Mouse (Mus musculus) midbrain, embryonic 13.5 days (tissue): ENCODE measurements around the gene Sik1. TPM values are rescaled to one million over a fixed set of nuclear protein-coding genes. Genes with fewer than 3 reads are reported as not detected.

ENCODE experiments used
- ATAC-seq: fragments of 200-750 bp; cut with Nextera tagmentation; 2 replicates; pipeline ENCODE4 v1.8.0; 2017; ENCODE audit warnings: mild to moderate bottlenecking, moderate TSS enrichment, moderate library complexity
- H3K27ac ChIP-seq: fragments of 300-500 bp; sonication (generic); 2 replicates; pipeline ENCODE4 v1.5.1; 2015; ENCODE audit warnings: inconsistent platforms, mild to moderate bottlenecking, moderate library complexity
- H3K27me3 ChIP-seq: fragments of 300-500 bp; sonication (generic); 2 replicates; pipeline ENCODE4 v1.6.1; 2015; ENCODE audit warnings: mild to moderate bottlenecking, inconsistent platforms
- H3K36me3 ChIP-seq: fragments of 300-500 bp; sonication (generic); 2 replicates; pipeline ENCODE4 v1.6.1; 2015; ENCODE audit warnings: mild to moderate bottlenecking, inconsistent platforms
- H3K4me1 ChIP-seq: fragments of 300-500 bp; sonication (generic); replicated peaks from 2 replicates; pipeline ENCODE4 v1.6.1; 2015; ENCODE audit warnings: inconsistent platforms
- H3K4me2 ChIP-seq: fragments of 300-500 bp; sonication (generic); replicated peaks from 2 replicates; pipeline ENCODE4 v1.6.1; 2015; ENCODE audit warnings: moderate library complexity, mild to moderate bottlenecking, inconsistent platforms
- H3K4me3 ChIP-seq: fragments of 300-500 bp; sonication (generic); replicated peaks from 2 replicates; pipeline ENCODE4 v1.5.1; 2015; ENCODE audit warnings: mild to moderate bottlenecking, inconsistent platforms
- H3K9ac ChIP-seq: fragments of 300-500 bp; sonication (generic); replicated peaks from 2 replicates; pipeline ENCODE4 v1.6.1; 2015; ENCODE audit warnings: mild to moderate bottlenecking, inconsistent platforms
- H3K9me3 ChIP-seq: fragments of 300-500 bp; sonication (generic); 2 replicates; pipeline ENCODE4 v1.6.1; 2016; ENCODE audit warnings: mild to moderate bottlenecking, inconsistent platforms
- whole genome bisulfite sequencing: fragments of 180-500 bp; shearing (Covaris S2); methylation state at CpG from one replicate; pipeline ENCODE4 v1.1.7; 2015; 5-methylcytosine and 5-hydroxymethylcytosine counted together
- polyA plus RNA-seq: library from polyadenylated mRNA; unstranded; fragments of >200 nt; fragmentation: Nextera tagmentation; extraction: Ambion mirVana; gene quantifications from 2 replicates; pipeline ENCODE4 v1.2.1, GENCODE M21; 2015

Sik1 gene
- polyA plus RNA-seq, 1 experiment from 2014 or later: 17.6 TPM

- Histone ChIP-seq H3K27me3 (0 out of 2 replicates have a peak, but pooled peaks cover 2% of the 10 kb centered on the region), H3K27ac (no peak overlapping the region; the same call in 1 of the 2 replicates)
- no peak for ATAC-seq
Observed at GRCm38 (mm10) chr17:31806496-31806895, 49.1 kb downstream of the Sik1 start.

GRCm38 (mm10) chr17:31806025-31806424, 49.6 kb downstream of the Sik1 start:
- no peak for ATAC-seq

More at GRCm38 (mm10) chr17:31806496-31806895, 49.1 kb downstream of the Sik1 start:
- no peak overlapping the region for H3K9ac ChIP-seq
- no peak overlapping the region for H3K4me3 ChIP-seq
- H3K4me1 ChIP-seq: peaks cover 10% of the 10 kb centered on the region; the same call in 1 of the 2 replicates
- H3K9me3 ChIP-seq: no peaks in the 10 kb centered on the region
- H3K36me3 ChIP-seq: no peaks in the 10 kb centered on the region
- 35% methylated on average over 3 of the region's 3 CpGs for WGBS
- no peak overlapping the region for H3K4me2 ChIP-seq

GRCm38 (mm10) chr17:31805585-31805984, 50.0 kb downstream of the Sik1 start:
- Histone ChIP-seq H3K4me3 (no peak overlapping the region), H3K36me3 (no peaks in the 10 kb centered on the region), H3K9ac (no peak overlapping the region), H3K9me3 (no peaks in the 10 kb centered on the region), H3K4me1 (peaks cover 10% of the 10 kb centered on the region; the same call in 1 of the 2 replicates), H3K27ac (no peak overlapping the region), H3K27me3 (no peaks in the 10 kb centered on the region), H3K4me2 (no peak overlapping the region)
- no peak for ATAC-seq
- WGBS: 68% methylated on average over 4 of the region's 4 CpGs

More at GRCm38 (mm10) chr17:31806025-31806424, 49.6 kb downstream of the Sik1 start:
- Histone ChIP-seq H3K27me3 (no peaks in the 10 kb centered on the region), H3K9ac (no peak overlapping the region), H3K4me2 (no peak overlapping the region), H3K27ac (peak overlapping the region; percentile 51; the same call in 1 of the 2 replicates), H3K36me3 (no peaks in the 10 kb centered on the region), H3K4me1 (peaks cover 10% of the 10 kb centered on the region; the same call in 1 of the 2 replicates), H3K9me3 (no peaks in the 10 kb centered on the region), H3K4me3 (no peak overlapping the region)
- 28% methylated on average over 8 of the region's 8 CpGs for WGBS

- no peak for ATAC-seq
- H3K4me2 ChIP-seq: no peak overlapping the region
- H3K27me3 ChIP-seq: no peaks in the 10 kb centered on the region
- H3K9ac ChIP-seq: no peak overlapping the region
- H3K9me3 ChIP-seq: no peaks in the 10 kb centered on the region
- H3K36me3 ChIP-seq: no peaks in the 10 kb centered on the region
- no peak overlapping the region for H3K27ac ChIP-seq
- no peak overlapping the region for H3K4me3 ChIP-seq
- WGBS: 55% methylated on average over 7 of the region's 7 CpGs
- H3K4me1 ChIP-seq: peaks cover 4% of the 10 kb centered on the region; the same call in 1 of the 2 replicates
Observed at GRCm38 (mm10) chr17:31802272-31803017, 53.2 kb downstream of the Sik1 start.

- ATAC-seq: no peak
- H3K9ac ChIP-seq: no peak overlapping the region
- no peak overlapping the region for H3K4me2 ChIP-seq
- no peaks in the 10 kb centered on the region for H3K9me3 ChIP-seq
- no peaks in the 10 kb centered on the region for H3K36me3 ChIP-seq
- 92% methylated on average over 7 of the region's 7 CpGs for WGBS
- H3K27me3 ChIP-seq: no peaks in the 10 kb centered on the region
- H3K4me3 ChIP-seq: no peak overlapping the region
- peaks cover under 1% of the 10 kb centered on the region; the same call in 1 of the 2 replicates for H3K4me1 ChIP-seq
- no peak overlapping the region for H3K27ac ChIP-seq
Observed at GRCm38 (mm10) chr17:31800852-31801363, 54.7 kb downstream of the Sik1 start.

GRCm38 (mm10) chr17:31795893-31796292, 59.7 kb downstream of the Sik1 start:
- 92% methylated on average over 4 of the region's 4 CpGs for WGBS
- Histone ChIP-seq H3K27me3 (0 out of 2 replicates have a peak, but pooled peaks cover 4% of the 10 kb centered on the region), H3K27ac (no peak overlapping the region), H3K9ac (no peak overlapping the region), H3K4me3 (no peak overlapping the region), H3K4me1 (peaks cover 18% of the 10 kb centered on the region), H3K36me3 (no peaks in the 10 kb centered on the region), H3K4me2 (no peak overlapping the region), H3K9me3 (no peaks in the 10 kb centered on the region)
- no peak for ATAC-seq

Other genes starting within 250 kb of the Sik1 start
- gene Cbs, start 218.6 kb downstream of the Sik1 start, polyA plus RNA-seq: 3.3 and 3.6 TPM in 2 replicates
- 269 and 274 TPM in 2 replicates for gene U2af1, start 196.9 kb downstream of the Sik1 start, polyA plus RNA-seq
- not detected in 2 replicates for gene Cryaa, start 178.0 kb downstream of the Sik1 start, polyA plus RNA-seq
- gene Rrp1b, start 180.3 kb upstream of the Sik1 start, polyA plus RNA-seq: 43.7 and 44.7 TPM in 2 replicates
- 0.31 and 0.55 TPM in 2 replicates for gene Hsf2bp, start 180.5 kb upstream of the Sik1 start, polyA plus RNA-seq